Mouse (Mus musculus) liver, postnatal 0 days (tissue): ENCODE results near the gene Ccdc142. TPM values are rescaled to one million over a fixed set of nuclear protein-coding genes. Genes with fewer than 3 reads are reported as not detected.
A peak's percentile ranks its signal among the peaks of the same experiment; 100 is the strongest.

Source experiments
- ATAC-seq: fragments of 200-750 bp; cut with Nextera tagmentation; 2 replicates; pipeline ENCODE4 v1.8.0; 2017; ENCODE audit warnings: mild to moderate bottlenecking, moderate library complexity
- DNase-seq: peaks from one replicate; pipeline ENCODE4 v3.0.0-alpha.2; 2016
- H3K27ac ChIP-seq: fragments of 300-500 bp; sonication (generic); 2 replicates; pipeline ENCODE4 v1.5.1; 2014; ENCODE audit warnings: antibody characterized with exemption, moderate library complexity, mild to moderate bottlenecking, low read depth
- H3K27me3 ChIP-seq: fragments of 300-500 bp; sonication (generic); 2 replicates; pipeline ENCODE4 v1.6.1; 2014; ENCODE audit warnings: low read length, control low read depth, mixed read lengths; ENCODE audit not compliant: insufficient read depth
- H3K36me3 ChIP-seq: fragments of 300-500 bp; sonication (generic); replicated peaks from 2 replicates; pipeline ENCODE4 v1.6.1; 2014; ENCODE audit warnings: mild to moderate bottlenecking, control low read depth, low read length, moderate library complexity, mixed read lengths; ENCODE audit not compliant: insufficient read depth
- H3K4me1 ChIP-seq: fragments of 300-500 bp; sonication (generic); 2 replicates; pipeline ENCODE4 v1.6.1; 2014; ENCODE audit warnings: antibody characterized with exemption, mild to moderate bottlenecking, control low read depth; ENCODE audit not compliant: insufficient read depth
- H3K4me2 ChIP-seq: fragments of 300-500 bp; sonication (generic); 2 replicates; pipeline ENCODE4 v1.6.1; 2014; ENCODE audit warnings: low read depth, mild to moderate bottlenecking, low read length, moderate library complexity, mixed read lengths
- H3K4me3 ChIP-seq: fragments of 300-500 bp; sonication (generic); 2 replicates; pipeline ENCODE4 v1.5.1; 2014; ENCODE audit warnings: low read depth, low read length
- H3K9ac ChIP-seq: fragments of 300-500 bp; sonication (generic); replicated peaks from 2 replicates; pipeline ENCODE4 v1.6.1; 2014; ENCODE audit warnings: mild to moderate bottlenecking, moderate library complexity
- H3K9me3 ChIP-seq: fragments of 300-500 bp; sonication (generic); 2 replicates; pipeline ENCODE4 v1.6.1; 2016; ENCODE audit warnings: mild to moderate bottlenecking, control low read depth, low read length, mixed read lengths
- CTCF ChIP-seq: sonication (generic); IDR thresholded peaks from 2 replicates; pipeline ENCODE4 v1.5.1; 2016; ENCODE audit warnings: antibody characterized with exemption, low read depth
- EP300 ChIP-seq: IDR thresholded peaks from 2 replicates; pipeline ENCODE4 v1.6.1; 2016; ENCODE audit warnings: antibody characterized with exemption, low read depth, mild to moderate bottlenecking
- WGBS: fragments of 180-500 bp; shearing (Covaris S2); extraction: QIAGEN DNeasy Blood & Tissue Kit; methylation state at CpG from one replicate; pipeline ENCODE4 v1.1.7; 2014; ENCODE audit not compliant: insufficient replicate concordance; 5-methylcytosine and 5-hydroxymethylcytosine counted together
- polyA plus RNA-seq: library from polyadenylated mRNA; unstranded; fragments of >200 nt; fragmentation: Nextera tagmentation; extraction: Ambion mirVana; gene quantifications from 2 replicates; pipeline ENCODE4 v1.2.1, GENCODE M21; 2015

Ccdc142 gene
- polyA plus RNA-seq, 1 experiment from 2014 or later, result 0.54 TPM

DNA sequence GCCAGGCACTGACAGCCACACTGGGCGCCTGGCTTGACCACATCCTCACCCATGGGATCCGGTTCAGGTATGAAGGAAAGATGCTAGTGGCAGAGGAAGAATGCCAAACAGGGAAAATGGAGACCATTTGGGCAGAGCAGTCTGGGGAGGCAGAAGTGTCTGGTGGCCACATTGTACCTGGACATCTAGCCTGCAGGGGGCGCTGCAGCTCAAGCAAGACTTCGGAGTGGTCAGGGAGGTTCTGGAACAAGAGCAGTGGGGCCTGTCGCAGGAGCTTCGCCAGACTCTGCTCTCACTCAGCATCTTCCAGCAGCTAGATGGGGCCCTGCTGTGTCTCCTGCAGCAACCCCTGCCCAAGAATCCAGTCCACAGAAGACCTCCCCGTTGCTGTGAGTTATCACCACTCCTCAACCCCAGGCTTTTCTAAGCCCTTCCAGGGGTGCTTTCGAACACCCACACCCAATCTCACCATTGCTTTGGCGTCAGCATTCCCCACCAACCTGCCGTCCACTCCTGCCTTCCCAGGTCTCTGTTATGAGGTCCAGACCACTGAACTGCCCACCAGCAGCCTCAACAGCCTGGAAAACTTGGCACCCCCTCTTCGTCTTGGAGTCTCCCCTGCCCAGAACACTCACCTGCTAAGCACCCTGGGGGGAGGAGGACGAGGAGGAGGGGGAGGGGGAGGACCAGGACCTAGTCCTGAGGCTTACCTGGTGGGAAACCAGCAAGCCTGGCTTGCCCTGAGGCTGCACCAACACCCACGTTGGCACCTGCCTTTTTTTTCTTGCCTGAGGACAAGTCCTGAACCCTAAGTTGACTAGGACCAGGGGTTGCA, 6.4 kb downstream of the Ccdc142 start:
- Histone ChIP-seq H3K9ac (peak overlapping the region; percentile 84), H3K4me2 (peak overlapping the region; percentile 80), H3K4me1 (peaks cover 27% of the 10 kb centered on the region), H3K4me3 (peak overlapping the region; percentile 77; the same call in 1 of the 2 replicates), H3K27ac (peak overlapping the region; percentile 79; the same call in 1 of the 2 replicates), H3K36me3 (peaks cover 18% of the 10 kb centered on the region), H3K27me3 (no peaks in the 10 kb centered on the region), H3K9me3 (no peaks in the 10 kb centered on the region)
- WGBS, result 40% methylated on average over 13 of the region's 13 CpGs
- TF ChIP-seq CTCF, result peak; percentile 98
- no peak for TF ChIP-seq EP300
- peak; percentile 91 for DNase-seq
- ATAC-seq, result peak; percentile 46

DNA sequence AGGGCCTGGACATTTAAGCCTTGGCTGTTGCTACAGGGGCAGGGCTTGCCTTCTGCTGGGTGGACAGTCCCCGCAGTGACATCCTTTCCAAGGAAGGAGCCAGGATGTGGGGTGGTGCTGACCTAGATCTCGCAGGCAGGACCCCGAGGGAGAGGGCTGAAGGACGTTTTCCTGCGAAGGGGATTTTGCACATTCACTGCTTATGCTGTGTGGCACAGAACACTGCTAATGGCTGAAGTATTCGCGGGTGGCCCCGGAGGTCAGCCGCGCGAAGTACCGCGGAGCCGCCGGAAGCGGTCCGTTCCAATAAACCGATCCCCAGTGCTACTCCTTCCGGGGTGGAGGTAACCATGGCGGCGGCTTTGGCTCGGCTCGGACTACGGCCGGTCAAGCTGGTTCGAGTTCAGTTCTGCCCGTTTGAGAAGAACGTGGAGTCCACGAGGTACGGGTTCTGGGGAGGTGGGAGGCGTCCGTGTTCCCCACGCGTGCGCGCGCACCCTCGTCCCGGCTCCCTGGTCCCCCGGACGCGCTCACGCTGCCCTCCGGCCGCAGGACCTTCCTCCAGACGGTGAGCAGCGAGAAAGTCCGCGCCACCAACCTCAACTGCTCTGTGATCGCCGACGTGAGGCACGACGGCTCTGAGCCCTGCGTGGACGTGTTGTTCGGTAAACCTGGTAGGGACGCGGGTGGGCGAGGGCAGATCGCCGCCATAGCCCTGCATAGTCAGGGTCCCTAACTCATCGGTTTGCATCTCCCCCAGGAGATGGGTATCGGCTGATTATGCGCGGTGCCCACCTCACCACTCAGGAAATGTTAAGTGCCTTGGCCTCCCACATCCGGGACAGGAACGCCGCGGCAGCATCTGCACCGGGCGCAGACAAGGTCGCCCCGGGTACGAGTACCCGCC, 7.6 kb downstream of the Ccdc142 start, which contains the start of gene Mrpl53:
TSS of gene Mrpl53 (plus strand) at position 279 of the 907 bp plus-strand sequence.
- Histone ChIP-seq H3K4me1 (peaks cover 19% of the 10 kb centered on the region), H3K27me3 (no peaks in the 10 kb centered on the region), H3K4me3 (peak within 1 kb of the TSS; percentile 77), H3K4me2 (peak within 1 kb of the TSS; percentile 80), H3K9ac (peak within 1 kb of the TSS; percentile 84), H3K36me3 (peaks cover 18% of the 10 kb centered on the region), H3K9me3 (no peaks in the 10 kb centered on the region), H3K27ac (peak within 1 kb of the TSS; percentile 79)
- TF ChIP-seq EP300, result peak; percentile 22; the same call in 1 of the 2 replicates
- 0 out of 2 replicates have a peak, but pooled peaks have one; percentile 3 for TF ChIP-seq CTCF
- ATAC-seq (peak; percentile 87), DNase-seq (peak; percentile 85)
- under 1% methylated on average over 74 of the region's 76 CpGs for WGBS

DNA sequence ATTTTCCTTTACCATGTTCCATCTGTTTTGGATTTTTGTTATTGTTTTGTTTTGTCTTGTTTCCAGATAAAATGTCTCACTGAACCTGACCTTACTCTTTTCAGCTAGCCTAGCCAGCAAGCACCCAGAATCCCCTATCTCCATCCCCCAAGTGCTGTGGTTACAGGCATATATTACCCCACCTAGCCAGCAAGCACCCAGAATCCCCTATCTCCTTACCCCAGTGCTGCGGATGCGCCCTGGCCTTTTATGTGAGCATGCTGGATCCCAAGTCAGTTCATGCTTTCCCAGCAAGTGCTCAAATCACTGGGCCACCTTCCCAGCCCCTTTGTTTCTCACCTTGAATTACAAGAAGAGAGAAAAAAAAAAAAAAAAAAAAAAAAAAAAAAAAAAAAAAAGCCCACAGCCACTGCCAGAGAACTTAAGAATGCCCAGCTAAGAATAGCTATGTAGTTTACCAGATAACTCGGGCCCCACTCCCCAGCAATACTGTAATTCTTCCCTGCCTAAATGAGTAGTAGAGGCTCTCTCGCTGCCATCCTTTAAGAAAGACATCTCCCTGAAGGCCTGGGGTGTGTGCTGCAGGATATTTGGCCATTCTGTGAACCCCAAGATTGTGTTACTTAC, 10.2 kb downstream of the Ccdc142 start:
- H3K27me3 ChIP-seq, result no peaks in the 10 kb centered on the region
- no peak overlapping the region for H3K4me2 ChIP-seq
- no peak overlapping the region for H3K27ac ChIP-seq
- DNase-seq (no peak), ATAC-seq (no peak)
- TF ChIP-seq EP300 (no peak), CTCF (no peak)
- WGBS, result 72% methylated on average over 4 of the region's 4 CpGs
- no peak overlapping the region for H3K4me3 ChIP-seq
- H3K9me3 ChIP-seq, result no peaks in the 10 kb centered on the region
- H3K4me1 ChIP-seq, result peaks cover 30% of the 10 kb centered on the region
- no peak overlapping the region for H3K9ac ChIP-seq
- H3K36me3 ChIP-seq, result peaks cover 16% of the 10 kb centered on the region

DNA sequence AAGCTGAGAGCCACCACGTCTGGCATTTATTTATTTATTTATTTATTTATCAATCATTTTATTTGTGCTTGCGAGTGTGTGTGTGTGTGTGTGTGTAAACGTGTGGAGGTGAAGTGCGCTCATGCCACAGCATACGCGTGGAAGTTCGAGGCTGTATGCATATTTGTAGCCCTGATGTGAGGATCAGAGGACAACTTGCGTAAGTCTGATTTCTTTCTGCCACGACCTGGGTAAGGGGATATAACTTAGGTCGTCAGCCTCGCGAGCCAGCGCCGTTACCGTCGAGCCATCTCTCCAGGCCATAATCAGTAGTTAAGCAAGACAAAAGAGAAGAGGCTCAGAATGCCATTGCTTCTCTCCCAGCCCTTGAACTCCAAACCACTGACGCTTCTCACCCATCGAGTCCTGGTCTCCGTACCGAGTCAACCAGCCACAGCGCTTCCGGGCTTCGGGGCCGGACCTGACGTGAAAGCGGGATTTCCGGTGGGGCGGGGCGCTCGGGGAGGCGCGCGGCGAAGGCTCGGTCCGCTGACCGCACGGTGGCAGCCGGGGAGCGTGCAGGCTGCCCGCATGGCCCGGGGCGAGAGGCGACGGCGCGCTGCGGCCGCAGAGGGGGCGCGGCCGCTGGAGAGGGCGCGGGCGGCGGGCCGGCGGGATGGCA, 13.7 kb downstream of the Ccdc142 start, which contains the start of gene Mogs:
TSS of gene Mogs (plus strand) at position 486 of the 661 bp plus-strand sequence.
- DNase-seq (peak; percentile 97), ATAC-seq (peak; percentile 94)
- Histone ChIP-seq H3K27ac (peak within 1 kb of the TSS; percentile 80), H3K4me1 (peaks cover 22% of the 10 kb centered on the region), H3K27me3 (no peaks in the 10 kb centered on the region), H3K4me3 (peak within 1 kb of the TSS; percentile 57), H3K9ac (peak within 1 kb of the TSS; percentile 85), H3K36me3 (peaks cover 17% of the 10 kb centered on the region), H3K9me3 (no peaks in the 10 kb centered on the region), H3K4me2 (peak within 1 kb of the TSS; percentile 98)
- 2% methylated on average over 51 of the region's 58 CpGs for WGBS
- TF ChIP-seq EP300, result no peak
- TF ChIP-seq CTCF, result peak; percentile 65

DNA sequence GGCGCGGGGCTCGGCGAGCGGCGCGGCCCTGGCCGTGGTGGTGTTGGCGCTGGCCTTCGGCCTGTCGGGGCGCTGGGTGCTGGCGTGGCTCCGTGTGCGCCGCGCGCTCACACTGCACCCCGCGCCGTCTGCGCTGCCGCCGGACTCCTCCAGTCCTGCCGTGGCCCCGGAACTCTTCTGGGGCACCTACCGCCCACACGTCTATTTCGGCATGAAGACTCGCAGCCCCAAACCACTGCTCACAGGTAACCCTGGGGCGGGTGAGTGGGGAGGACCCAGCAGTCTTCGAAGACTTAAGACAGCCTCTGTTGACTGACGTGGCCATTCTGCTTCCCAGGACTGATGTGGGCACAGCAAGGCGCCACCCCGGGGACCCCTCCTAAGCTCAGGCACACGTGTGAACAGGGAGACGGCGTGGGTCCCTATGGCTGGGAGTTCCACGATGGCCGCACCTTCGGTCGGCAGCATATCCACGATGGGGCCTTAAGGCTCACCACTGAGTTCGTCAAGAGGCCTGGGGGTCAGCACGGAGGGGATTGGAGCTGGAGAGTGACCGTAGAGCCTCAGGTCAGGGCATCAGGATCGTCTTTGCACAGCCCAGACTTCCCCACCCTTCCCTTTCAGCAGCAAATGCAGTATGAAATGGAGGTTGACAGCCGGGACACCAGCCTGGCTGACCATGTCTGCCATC, 14.4 kb downstream of the Ccdc142 start:
- under 1% methylated on average over 40 of the region's 48 CpGs for WGBS

More for the DNA sequence above, 14.4 kb downstream of the Ccdc142 start:
- Histone ChIP-seq H3K27ac (peak overlapping the region; percentile 80), H3K4me1 (peaks cover 27% of the 10 kb centered on the region), H3K4me3 (peak overlapping the region; percentile 57), H3K4me2 (peak overlapping the region; percentile 98), H3K36me3 (peaks cover 11% of the 10 kb centered on the region), H3K9ac (peak overlapping the region; percentile 85), H3K9me3 (no peaks in the 10 kb centered on the region), H3K27me3 (no peaks in the 10 kb centered on the region)
- ATAC-seq, result peak; percentile 58; the same call in 1 of the 2 replicates
- TF ChIP-seq EP300, result no peak
- no peak for TF ChIP-seq CTCF
- DNase-seq, result no peak
